Mouse (Mus musculus): ENCODE data around the gene Ppif. TPM values are rescaled to one million over a fixed set of nuclear protein-coding genes. Genes with fewer than 3 reads are reported as not detected.
A peak's percentile ranks its signal among the peaks of the same experiment; 100 is the strongest.

The Ppif gene
- total RNA-seq, 2 experiments from 2014 or later: 26.8 to 30.1 TPM

DNA sequence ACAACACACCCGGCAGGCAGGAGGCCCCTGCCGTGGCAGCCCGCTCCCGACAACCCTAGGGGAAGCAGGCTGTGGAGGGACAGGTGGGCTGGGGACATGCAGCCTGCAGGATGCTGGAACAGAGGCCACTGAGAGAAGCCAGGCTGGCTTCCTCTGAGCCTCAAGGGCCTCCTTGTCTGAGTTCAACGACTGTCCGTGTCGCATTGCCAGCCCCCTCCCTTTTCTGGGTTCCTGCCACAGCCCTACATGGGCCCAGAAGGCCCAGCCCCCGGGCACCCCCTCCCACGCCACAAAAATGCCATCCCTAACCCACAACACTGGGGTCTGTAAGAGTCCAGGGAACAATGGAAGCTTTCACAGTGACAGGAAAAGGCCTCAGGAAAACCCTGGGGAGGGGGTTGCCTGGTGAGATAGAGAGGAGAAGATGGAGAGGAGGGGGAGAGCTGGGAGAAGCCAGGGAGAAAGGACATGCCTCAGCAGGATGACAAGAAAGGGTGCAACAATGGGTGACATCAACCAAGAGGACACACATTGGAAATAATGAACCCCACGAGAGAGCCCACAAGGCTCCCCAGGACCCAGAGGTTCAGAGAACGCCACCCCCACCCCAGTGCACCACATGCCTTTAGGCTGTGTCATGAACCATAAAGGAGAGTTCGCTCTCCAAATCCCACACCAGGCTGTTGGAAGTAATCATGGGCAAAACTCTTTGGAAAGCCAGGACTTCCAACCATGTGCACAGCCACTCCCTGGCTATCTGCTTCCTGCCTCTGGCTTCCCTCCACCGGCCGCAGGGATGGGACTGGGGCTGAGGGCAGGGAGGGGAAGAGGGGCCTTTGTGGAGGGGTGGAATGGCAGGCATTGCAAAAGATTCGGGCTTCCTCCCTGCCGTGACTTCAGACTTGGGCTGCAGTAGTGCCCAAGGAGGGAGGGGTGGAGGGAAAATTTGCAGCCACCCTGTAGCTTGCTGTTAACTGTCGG, 41.1 kb downstream of the Ppif start:
- DNase-seq (ENCODE audit: low spot score in 2 of 2): no peak

GRCm38 (mm10) chr14:25736140-25736539, 42.2 kb downstream of the Ppif start:
- DNase-seq (ENCODE audit: low spot score in 2 of 2): no peak

DNA sequence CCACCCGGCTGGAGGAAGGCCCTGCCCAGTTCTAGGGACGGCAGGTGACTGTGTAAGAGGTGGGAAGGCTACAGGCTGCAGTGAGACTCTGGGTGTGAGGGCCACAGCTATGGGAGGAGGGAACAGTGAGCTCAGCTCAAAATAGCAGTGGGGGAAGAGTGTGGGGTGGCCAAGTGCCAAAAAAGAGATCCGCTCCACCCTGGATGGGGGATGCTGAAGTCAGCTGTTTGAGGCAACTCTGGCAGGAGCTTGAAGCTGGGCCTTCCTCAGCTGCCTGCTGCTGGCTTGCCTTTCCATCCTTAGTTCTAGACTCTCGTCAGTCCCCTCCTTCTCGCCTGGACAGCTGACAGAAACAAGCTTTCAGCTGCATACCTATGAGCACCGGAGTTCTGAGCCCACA, 42.6 kb downstream of the Ppif start:
- peak; percentile 60 to 70 for DNase-seq (ENCODE audit: low spot score in 2 of 2)

- peak in 1 of 2 experiments; percentile 42 for DNase-seq (ENCODE audit: low spot score in 2 of 2)
Measured at GRCm38 (mm10) chr14:25738591-25739001, 44.6 kb downstream of the Ppif start.

DNA sequence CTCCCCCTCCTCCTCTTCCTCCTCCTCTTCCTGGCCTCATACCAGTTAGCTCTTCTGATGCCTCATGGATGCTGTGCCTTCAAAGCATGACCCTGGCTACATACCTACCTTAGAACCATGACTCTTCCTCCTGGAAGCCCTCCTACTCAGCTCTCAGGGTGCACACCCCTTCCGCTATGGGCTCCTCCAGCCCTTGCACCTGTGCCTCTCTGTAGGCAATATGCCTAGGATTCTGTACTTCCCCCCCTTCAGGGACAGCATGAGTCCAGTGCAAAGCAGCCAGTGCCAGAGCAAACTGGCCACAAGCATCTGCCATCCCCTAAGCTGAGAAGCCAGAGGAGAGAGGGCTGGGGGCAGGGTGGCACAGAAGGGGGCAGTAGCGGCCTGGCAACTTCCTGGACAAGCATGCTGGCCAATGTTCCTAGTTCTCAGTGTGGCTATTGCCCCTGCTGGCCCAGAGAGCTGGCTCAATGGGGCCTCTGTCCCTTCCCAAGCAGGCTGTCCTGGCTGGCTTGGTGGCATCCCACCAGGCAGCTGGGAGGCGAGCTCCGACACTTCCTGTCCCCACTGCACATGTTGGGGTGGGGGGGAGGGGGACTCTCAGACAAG, 46.1 kb downstream of the Ppif start:
- DNase-seq (ENCODE audit: low spot score in 2 of 2): peak; percentile 64 to 84

- DNase-seq (ENCODE audit: low spot score in 2 of 2): no peak
Measured at GRCm38 (mm10) chr14:25741211-25741610, 47.3 kb downstream of the Ppif start.

- DNase-seq (ENCODE audit: low spot score in 2 of 2): no peak
Measured at GRCm38 (mm10) chr14:25741840-25742367, 48.0 kb downstream of the Ppif start.

- no peak for DNase-seq (ENCODE audit: low spot score in 2 of 2)
Measured at GRCm38 (mm10) chr14:25742943-25743342, 49.0 kb downstream of the Ppif start.

DNA sequence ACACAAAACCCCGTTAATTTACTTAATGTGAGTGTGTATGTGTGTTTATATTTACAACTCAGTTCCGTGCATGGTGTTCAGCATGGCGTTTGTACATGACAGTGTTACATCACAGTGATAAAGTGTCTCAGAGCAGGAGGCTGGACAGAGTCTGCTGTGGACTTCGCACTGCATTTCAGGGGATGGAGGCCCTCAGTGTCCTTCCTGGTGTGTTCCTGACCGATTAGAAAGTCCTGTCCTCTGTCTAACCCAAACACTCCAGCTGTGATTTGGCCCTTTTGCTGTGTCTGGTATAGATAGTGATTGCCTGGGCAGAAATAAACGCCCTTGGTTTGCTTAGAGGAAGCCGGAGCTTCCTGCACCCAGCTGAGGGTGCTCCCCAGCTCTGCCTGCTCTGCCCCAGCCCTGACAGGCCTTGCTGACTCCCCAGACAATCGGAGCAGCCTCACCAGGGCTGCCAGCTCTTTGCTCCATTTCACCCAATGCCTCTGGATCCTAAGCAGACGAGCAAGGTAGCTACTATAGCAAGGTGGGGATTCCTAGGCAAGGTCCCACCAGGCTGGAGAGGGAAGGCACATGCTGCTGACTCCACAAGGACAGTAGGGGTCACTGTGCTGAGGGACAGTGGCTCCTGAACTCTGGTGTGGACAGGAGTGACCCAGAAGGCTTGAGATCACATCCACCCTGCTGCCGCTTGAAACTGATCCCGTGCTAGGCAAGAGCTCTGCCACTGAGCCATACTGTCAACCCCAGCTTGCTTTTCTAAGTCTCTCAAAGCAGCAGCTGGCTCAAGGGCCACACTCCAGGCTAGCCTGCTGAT, 51.6 kb downstream of the Ppif start:
- no peak for DNase-seq (ENCODE audit: low spot score in 2 of 2)

GRCm38 (mm10) chr14:25746371-25746770, 52.4 kb downstream of the Ppif start:
- no peak for DNase-seq (ENCODE audit: low spot score in 2 of 2)

DNA sequence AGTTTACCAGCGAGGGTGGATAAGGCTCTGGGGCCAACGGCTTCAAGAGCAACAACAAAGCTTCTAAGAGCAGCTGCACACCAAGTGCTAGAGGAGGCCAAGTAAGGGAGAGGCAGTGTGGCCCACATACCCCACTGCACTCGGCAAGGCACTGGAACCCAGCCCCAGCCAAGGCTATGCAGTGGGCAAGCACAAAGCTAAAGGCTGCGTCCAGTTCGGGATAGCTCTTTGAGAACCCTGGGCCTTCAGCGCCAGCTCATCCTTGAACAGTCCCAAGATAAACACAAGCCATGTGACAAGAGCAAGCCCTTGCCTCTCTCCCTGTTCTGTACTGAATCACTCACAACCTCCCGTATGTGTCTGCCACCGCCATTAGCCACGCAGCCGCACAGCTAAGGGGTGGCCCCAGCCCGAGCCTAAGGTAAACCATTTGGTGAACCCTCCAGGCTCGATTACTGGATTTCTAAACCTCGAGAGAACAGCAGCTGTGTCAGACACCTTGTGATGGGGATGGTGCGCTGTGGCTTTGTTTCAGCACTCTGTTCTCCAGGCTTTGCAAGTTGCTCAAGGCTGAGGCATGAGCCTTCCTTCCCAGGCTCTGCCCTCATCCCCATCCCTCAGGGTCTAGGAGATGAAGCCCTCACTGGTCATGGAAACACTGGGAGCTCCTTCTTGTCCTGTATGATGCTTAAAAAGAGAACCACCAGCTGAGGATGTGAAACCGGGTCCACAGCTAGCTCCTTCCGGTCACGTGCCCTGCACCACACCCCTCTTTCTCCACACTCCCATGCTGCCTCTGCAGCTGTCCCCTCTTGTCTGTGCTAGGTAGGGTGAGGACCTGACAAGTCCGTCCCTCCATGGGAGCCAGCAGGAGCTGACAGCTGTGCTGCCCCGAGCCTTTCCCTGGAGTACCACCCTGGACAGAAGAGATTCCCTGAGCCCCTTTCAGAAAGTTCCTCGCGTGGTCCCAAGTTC, 53.3 kb downstream of the Ppif start:
- DNase-seq (ENCODE audit: low spot score in 2 of 2): no peak

DNA sequence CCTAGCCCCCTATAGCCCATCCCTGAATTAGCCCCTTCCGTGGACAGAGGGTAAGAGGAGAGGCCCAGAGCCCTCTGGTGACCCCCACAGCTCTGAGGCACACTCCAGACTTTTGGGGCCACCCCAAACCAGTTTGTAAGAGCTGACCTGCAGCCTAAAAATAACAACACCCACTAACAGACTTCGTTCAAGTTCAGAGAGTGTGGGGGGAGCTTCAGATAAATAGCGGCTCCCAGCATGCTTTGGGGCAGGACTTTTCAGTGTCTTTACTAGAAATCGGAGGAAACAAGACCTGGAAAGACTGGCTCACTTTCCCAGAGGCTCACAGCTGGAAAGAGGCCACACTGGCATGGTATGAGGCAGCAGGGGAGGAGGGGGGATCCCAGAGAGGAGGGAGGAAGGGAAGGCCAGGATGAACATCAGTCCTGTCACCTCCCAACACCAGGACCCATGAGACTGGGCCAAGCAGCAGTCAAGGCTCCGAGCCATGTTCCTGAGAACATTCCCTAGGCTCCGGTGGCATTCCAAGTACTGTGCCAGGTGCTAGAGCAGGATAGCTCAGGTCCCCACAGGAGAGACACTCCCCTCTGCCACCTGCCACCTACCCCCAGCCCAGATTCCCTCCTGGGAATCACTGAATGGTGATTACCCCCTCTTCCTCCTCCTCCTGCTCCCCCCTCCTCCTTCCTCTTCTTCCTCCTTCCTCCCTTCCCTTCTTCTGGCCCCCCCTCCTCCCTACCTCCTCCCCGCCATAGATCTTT, 54.2 kb downstream of the Ppif start:
- DNase-seq (ENCODE audit: low spot score in 2 of 2): no peak

- no peak for DNase-seq (ENCODE audit: low spot score in 2 of 2)
Measured at GRCm38 (mm10) chr14:25749143-25749909, 55.4 kb downstream of the Ppif start.

Other genes starting within 250 kb of the Ppif start
- gene Zmiz1, start 235.0 kb upstream of the Ppif start, total RNA-seq (2021): 10 to 100 TPM; 86.3 to 88.2 TPM
- 10 to 100 TPM; 61.8 to 65.7 TPM for gene Zcchc24, start 74.9 kb downstream of the Ppif start, total RNA-seq (2021)
- gene Anxa11, start 148.0 kb downstream of the Ppif start, total RNA-seq (2021): 10 to 100 TPM; 78.6 to 84.7 TPM
- not detected for gene Plac9a, start 208.9 kb downstream of the Ppif start, total RNA-seq (2021)
- 1 to 10 TPM; 5.7 to 6.8 TPM for gene Tmem254a, start 233.5 kb downstream of the Ppif start, total RNA-seq (2021)
- gene Cphx1, start 244.2 kb downstream of the Ppif start, total RNA-seq (2021): not detected

Measured in layer of hippocampus, adult 18-20 months (tissue).